Mouse (Mus musculus): ENCODE results near the gene Zdhhc20.

GRCm38 (mm10) chr14:57882720-57883119 is 7.4 kb downstream of the Zdhhc20 start:
- TF ChIP-seq POLR2A (IDR thresholded peaks at IDR 0.05; ENCODE audit: low read depth, low read length) (no peak), CTCF (IDR thresholded peaks at IDR 0.05; ENCODE audit: extremely low read depth, insufficient read depth, insufficient read length, insufficient replicate concordance) (no peak)
